Mouse (Mus musculus) embryonic facial prominence, embryonic 15.5 days (tissue): ENCODE measurements at regions not wholly inside any gene's neighbourhood (a gene's known extent, or its start where the extent isn't known, plus 50 kb on each side); places are given as distances from the start of the nearest gene placed in this dataset.

ENCODE experiments used
- ATAC-seq: fragments of 200-750 bp; cut with Nextera tagmentation; 2 replicates; pipeline ENCODE4 v1.8.0; 2017; ENCODE audit warnings: low read depth, moderate TSS enrichment; ENCODE audit not compliant: insufficient number of reproducible peaks, low FRiP score, low TSS enrichment
- H3K27ac ChIP-seq: fragments of 300-500 bp; sonication (generic); replicated peaks from 2 replicates; pipeline ENCODE4 v1.5.1; 2015; ENCODE audit warnings: mild to moderate bottlenecking, inconsistent platforms
- H3K27me3 ChIP-seq: fragments of 300-500 bp; sonication (generic); 2 replicates; pipeline ENCODE4 v1.6.1; 2015; ENCODE audit warnings: inconsistent platforms
- H3K36me3 ChIP-seq: fragments of 300-500 bp; sonication (generic); 2 replicates; pipeline ENCODE4 v1.6.1; 2015; ENCODE audit warnings: mild to moderate bottlenecking, inconsistent platforms
- H3K4me1 ChIP-seq: fragments of 300-500 bp; sonication (generic); 2 replicates; pipeline ENCODE4 v1.6.1; 2015; ENCODE audit warnings: inconsistent platforms
- H3K4me2 ChIP-seq: fragments of 300-500 bp; sonication (generic); replicated peaks from 2 replicates; pipeline ENCODE4 v1.6.1; 2015; ENCODE audit warnings: mild to moderate bottlenecking, inconsistent platforms
- H3K4me3 ChIP-seq: fragments of 300-500 bp; sonication (generic); replicated peaks from 2 replicates; pipeline ENCODE4 v1.5.1; 2015; ENCODE audit warnings: mild to moderate bottlenecking, inconsistent platforms
- H3K9ac ChIP-seq: fragments of 300-500 bp; sonication (generic); 2 replicates; pipeline ENCODE4 v1.6.1; 2015; ENCODE audit warnings: inconsistent platforms
- H3K9me3 ChIP-seq: fragments of 300-500 bp; sonication (generic); replicated peaks from 2 replicates; pipeline ENCODE4 v1.6.1; 2016; ENCODE audit warnings: inconsistent platforms
- WGBS: fragments of 180-500 bp; shearing (Covaris S2); methylation state at CpG from one replicate; pipeline ENCODE4 v1.1.7; 2015; 5-methylcytosine and 5-hydroxymethylcytosine counted together

GRCm38 (mm10) chr13:37290636-37291035 is 54.4 kb upstream of the Ly86 start:
- no peak overlapping the region for H3K4me3 ChIP-seq
- no peak overlapping the region for H3K27ac ChIP-seq
- H3K36me3 ChIP-seq, result no peaks in the 10 kb centered on the region
- ATAC-seq, result no peak
- H3K27me3 ChIP-seq, result no peaks in the 10 kb centered on the region
- no peaks in the 10 kb centered on the region for H3K4me1 ChIP-seq
- no peak overlapping the region for H3K4me2 ChIP-seq
- H3K9ac ChIP-seq, result no peak overlapping the region
- WGBS, result 37% methylated on average over 2 of the region's 2 CpGs
- H3K9me3 ChIP-seq, result no peaks in the 10 kb centered on the region

GRCm38 (mm10) chr13:37288993-37289392 is 56.0 kb upstream of the Ly86 start:
- Histone ChIP-seq H3K4me3 (no peak overlapping the region), H3K9ac (no peak overlapping the region), H3K36me3 (no peaks in the 10 kb centered on the region), H3K4me2 (no peak overlapping the region), H3K4me1 (no peaks in the 10 kb centered on the region), H3K27me3 (no peaks in the 10 kb centered on the region), H3K27ac (no peak overlapping the region), H3K9me3 (no peaks in the 10 kb centered on the region)
- no peak for ATAC-seq
- WGBS, result 43% methylated on average over 1 of the region's 1 CpGs

GRCm38 (mm10) chr13:37282515-37282914 is 62.5 kb upstream of the Ly86 start:
- ATAC-seq, result no peak
- Histone ChIP-seq H3K4me1 (no peaks in the 10 kb centered on the region), H3K4me3 (no peak overlapping the region), H3K27ac (no peak overlapping the region), H3K36me3 (no peaks in the 10 kb centered on the region), H3K4me2 (no peak overlapping the region), H3K9me3 (no peaks in the 10 kb centered on the region), H3K27me3 (no peaks in the 10 kb centered on the region), H3K9ac (no peak overlapping the region)
- 73% methylated on average over 5 of the region's 5 CpGs for WGBS

GRCm38 (mm10) chr13:37279078-37279789 is 65.8 kb upstream of the Ly86 start:
- no peak overlapping the region for H3K9ac ChIP-seq
- H3K36me3 ChIP-seq, result no peaks in the 10 kb centered on the region
- no peaks in the 10 kb centered on the region for H3K27me3 ChIP-seq
- H3K27ac ChIP-seq, result no peak overlapping the region
- ATAC-seq, result no peak
- H3K4me1 ChIP-seq, result no peaks in the 10 kb centered on the region
- no peak overlapping the region for H3K4me2 ChIP-seq
- no peaks in the 10 kb centered on the region for H3K9me3 ChIP-seq
- WGBS, result 89% methylated on average over 8 of the region's 8 CpGs
- no peak overlapping the region for H3K4me3 ChIP-seq

- WGBS, result 48% methylated on average over 14 of the region's 14 CpGs
- H3K36me3 ChIP-seq, result no peaks in the 10 kb centered on the region
- H3K4me1 ChIP-seq, result peaks cover 4% of the 10 kb centered on the region; the same call in 1 of the 2 replicates
- peak overlapping the region; percentile 45 for H3K27ac ChIP-seq
- H3K4me3 ChIP-seq, result no peak overlapping the region
- no peaks in the 10 kb centered on the region for H3K27me3 ChIP-seq
- H3K4me2 ChIP-seq, result no peak overlapping the region
- no peak overlapping the region for H3K9ac ChIP-seq
- no peaks in the 10 kb centered on the region for H3K9me3 ChIP-seq
- ATAC-seq, result peak; percentile 34; the same call in 1 of the 2 replicates
Observed at GRCm38 (mm10) chr13:37249581-37250461, 95.2 kb upstream of the Ly86 start.

- no peaks in the 10 kb centered on the region for H3K36me3 ChIP-seq
- H3K4me1 ChIP-seq, result peaks cover 4% of the 10 kb centered on the region; the same call in 1 of the 2 replicates
- H3K9me3 ChIP-seq, result no peaks in the 10 kb centered on the region
- H3K4me2 ChIP-seq, result no peak overlapping the region
- no peaks in the 10 kb centered on the region for H3K27me3 ChIP-seq
- ATAC-seq, result no peak
- no peak overlapping the region for H3K4me3 ChIP-seq
- 75% methylated on average over 1 of the region's 1 CpGs for WGBS
- H3K9ac ChIP-seq, result no peak overlapping the region
- H3K27ac ChIP-seq, result no peak overlapping the region
Observed at GRCm38 (mm10) chr13:37248741-37249140, 96.3 kb upstream of the Ly86 start.

GRCm38 (mm10) chr13:37240048-37240447 is 105.0 kb upstream of the Ly86 start:
- WGBS, result 91% methylated on average over 5 of the region's 5 CpGs
- H3K9me3 ChIP-seq, result no peaks in the 10 kb centered on the region
- H3K4me3 ChIP-seq, result no peak overlapping the region
- H3K27ac ChIP-seq, result no peak overlapping the region
- H3K9ac ChIP-seq, result no peak overlapping the region
- no peaks in the 10 kb centered on the region for H3K4me1 ChIP-seq
- no peaks in the 10 kb centered on the region for H3K27me3 ChIP-seq
- ATAC-seq, result no peak
- no peaks in the 10 kb centered on the region for H3K36me3 ChIP-seq
- H3K4me2 ChIP-seq, result no peak overlapping the region

GRCm38 (mm10) chr13:37237285-37237684 is 107.7 kb upstream of the Ly86 start:
- no peak for ATAC-seq
- no peak overlapping the region for H3K9ac ChIP-seq
- H3K27ac ChIP-seq, result no peak overlapping the region
- 97% methylated on average over 3 of the region's 3 CpGs for WGBS
- H3K4me2 ChIP-seq, result no peak overlapping the region
- H3K9me3 ChIP-seq, result no peaks in the 10 kb centered on the region
- no peaks in the 10 kb centered on the region for H3K27me3 ChIP-seq
- H3K4me1 ChIP-seq, result no peaks in the 10 kb centered on the region
- no peaks in the 10 kb centered on the region for H3K36me3 ChIP-seq
- no peak overlapping the region for H3K4me3 ChIP-seq

- 74% methylated on average over 1 of the region's 1 CpGs for WGBS
- no peaks in the 10 kb centered on the region for H3K4me1 ChIP-seq
- H3K4me3 ChIP-seq, result no peak overlapping the region
- H3K4me2 ChIP-seq, result no peak overlapping the region
- no peak overlapping the region for H3K27ac ChIP-seq
- H3K27me3 ChIP-seq, result no peaks in the 10 kb centered on the region
- H3K36me3 ChIP-seq, result no peaks in the 10 kb centered on the region
- no peak overlapping the region for H3K9ac ChIP-seq
- no peak for ATAC-seq
- no peaks in the 10 kb centered on the region for H3K9me3 ChIP-seq
Observed at GRCm38 (mm10) chr13:37225834-37226233, 119.2 kb upstream of the Ly86 start.

- H3K27ac ChIP-seq, result no peak overlapping the region
- no peak overlapping the region for H3K4me2 ChIP-seq
- no peaks in the 10 kb centered on the region for H3K9me3 ChIP-seq
- 59% methylated on average over 3 of the region's 3 CpGs for WGBS
- no peaks in the 10 kb centered on the region for H3K4me1 ChIP-seq
- H3K9ac ChIP-seq, result no peak overlapping the region
- H3K36me3 ChIP-seq, result no peaks in the 10 kb centered on the region
- ATAC-seq, result no peak
- H3K4me3 ChIP-seq, result no peak overlapping the region
- no peaks in the 10 kb centered on the region for H3K27me3 ChIP-seq
Observed at GRCm38 (mm10) chr13:37220436-37220835, 124.6 kb upstream of the Ly86 start.

- WGBS, result 77% methylated on average over 4 of the region's 4 CpGs
- Histone ChIP-seq H3K36me3 (no peaks in the 10 kb centered on the region), H3K27me3 (no peaks in the 10 kb centered on the region)
Observed at GRCm38 (mm10) chr13:37218596-37218995, 126.4 kb upstream of the Ly86 start.

More at GRCm38 (mm10) chr13:37218596-37218995, 126.4 kb upstream of the Ly86 start:
- H3K9ac ChIP-seq, result no peak overlapping the region
- H3K4me2 ChIP-seq, result no peak overlapping the region
- no peak overlapping the region for H3K4me3 ChIP-seq
- no peak for ATAC-seq
- H3K4me1 ChIP-seq, result no peaks in the 10 kb centered on the region
- H3K9me3 ChIP-seq, result no peaks in the 10 kb centered on the region
- no peak overlapping the region for H3K27ac ChIP-seq
